Mouse (Mus musculus) kidney, adult 18-20 months (tissue): ENCODE results near the gene Ap1s1.

Source experiments
- DNase-seq: peaks from one replicate; pipeline ENCODE4 v3.0.0; 2021

Ap1s1 gene

DNA sequence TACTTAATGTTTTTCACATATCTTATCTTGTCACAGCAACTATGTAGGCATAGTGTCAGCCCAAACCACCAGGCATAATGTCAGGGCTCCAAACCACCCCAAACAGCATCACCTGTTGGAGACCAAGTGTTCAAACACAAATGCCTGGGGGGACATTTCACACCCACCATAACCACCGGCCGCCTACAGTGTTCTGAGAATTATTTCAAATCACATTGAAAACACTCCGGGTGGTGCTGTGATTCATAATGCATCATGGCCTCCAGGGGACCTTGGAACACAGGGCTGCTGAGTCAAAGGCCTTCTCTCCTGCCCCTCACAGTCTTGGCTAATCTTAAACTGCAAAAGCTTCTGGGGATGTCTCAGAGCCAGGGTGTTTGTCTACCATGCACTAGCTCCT, 30.0 kb downstream of the Ap1s1 start:
- DNase-seq = no peak

DNA sequence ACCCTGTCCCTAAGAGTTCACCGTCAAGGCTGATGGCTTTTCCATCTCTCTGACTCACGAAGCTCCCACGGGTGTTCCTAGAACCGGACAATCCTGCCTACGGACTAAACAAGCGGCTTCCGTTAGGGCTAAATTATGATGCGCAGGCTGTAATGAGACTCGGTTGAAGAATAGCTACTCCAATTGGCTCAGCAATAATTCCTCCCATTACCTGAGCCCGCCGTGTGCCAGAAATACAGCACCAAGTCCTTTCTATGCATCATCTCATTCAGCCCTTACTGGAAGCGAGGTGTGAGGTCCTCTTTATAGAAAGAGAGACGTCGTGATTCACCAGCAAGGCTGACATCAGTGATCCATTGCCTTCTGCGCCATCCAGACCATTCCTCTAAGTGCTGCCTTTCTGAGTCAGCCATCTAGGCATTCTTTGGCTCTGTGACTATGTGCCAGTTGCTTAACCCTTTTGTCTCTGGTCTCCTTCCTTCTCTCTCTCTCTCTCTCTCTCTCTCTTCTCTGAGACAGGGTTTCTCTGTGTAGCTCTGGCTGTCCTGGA, 33.5 kb downstream of the Ap1s1 start:
- DNase-seq = no peak

DNA sequence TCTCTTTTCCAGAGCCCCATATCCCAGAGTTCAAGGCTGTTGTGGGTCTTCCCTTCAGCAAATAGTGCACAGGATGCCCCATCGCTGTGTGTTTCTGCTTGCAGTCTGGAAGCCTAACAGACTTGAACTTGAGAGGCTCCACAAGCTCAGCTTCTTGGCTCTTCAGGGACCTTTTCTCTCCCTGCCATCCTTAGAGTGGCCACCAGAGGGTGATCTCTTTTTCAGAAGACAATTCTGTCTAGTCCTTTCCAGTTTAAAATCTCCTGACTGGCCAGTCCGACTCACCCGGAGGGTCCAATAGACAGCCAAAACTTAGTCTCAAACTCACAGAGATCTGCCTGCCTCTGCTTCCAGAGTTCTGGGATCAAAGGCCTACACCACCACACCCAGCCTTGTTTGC, 35.9 kb downstream of the Ap1s1 start:
- DNase-seq = peak; percentile 63

DNA sequence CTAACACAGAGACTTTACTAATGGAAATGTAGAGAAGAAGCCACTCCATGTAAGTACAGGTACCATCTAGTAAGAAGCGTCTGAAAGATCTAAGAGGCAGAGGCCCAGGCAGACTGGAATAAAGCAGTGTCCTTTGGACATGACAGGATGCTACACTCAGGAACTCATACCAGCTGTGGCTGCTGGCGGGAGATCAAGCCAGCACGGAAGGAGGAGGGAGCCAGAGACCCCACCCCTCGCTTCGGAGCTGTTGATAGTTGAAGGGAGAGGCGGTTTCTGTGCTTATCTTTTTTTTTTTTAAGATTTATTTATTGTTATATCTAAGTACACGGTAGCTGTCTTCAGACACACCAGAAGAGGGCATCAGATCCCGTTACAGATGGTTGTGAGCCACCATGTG, 38.7 kb downstream of the Ap1s1 start:
- no peak for DNase-seq

DNA sequence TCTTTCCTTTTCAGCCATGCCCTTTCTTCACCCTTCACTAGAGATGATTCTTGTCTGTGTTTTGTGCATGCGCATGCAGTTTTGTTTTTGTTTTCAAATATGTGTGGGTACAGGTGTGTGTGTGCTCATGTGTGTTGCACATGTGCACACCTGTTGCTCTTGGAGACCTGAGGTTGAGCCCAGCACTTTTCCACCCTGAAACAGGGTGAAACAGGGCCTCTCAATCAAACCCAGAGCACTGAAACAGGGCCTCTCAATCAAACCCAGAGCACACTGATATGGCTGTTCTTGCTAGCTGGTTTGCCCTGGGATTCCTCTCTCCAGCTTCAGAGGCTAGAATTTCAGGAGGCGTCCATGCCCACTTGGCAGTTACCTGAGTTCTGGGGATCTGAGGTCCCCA, 45.3 kb downstream of the Ap1s1 start:
- DNase-seq = no peak

DNA sequence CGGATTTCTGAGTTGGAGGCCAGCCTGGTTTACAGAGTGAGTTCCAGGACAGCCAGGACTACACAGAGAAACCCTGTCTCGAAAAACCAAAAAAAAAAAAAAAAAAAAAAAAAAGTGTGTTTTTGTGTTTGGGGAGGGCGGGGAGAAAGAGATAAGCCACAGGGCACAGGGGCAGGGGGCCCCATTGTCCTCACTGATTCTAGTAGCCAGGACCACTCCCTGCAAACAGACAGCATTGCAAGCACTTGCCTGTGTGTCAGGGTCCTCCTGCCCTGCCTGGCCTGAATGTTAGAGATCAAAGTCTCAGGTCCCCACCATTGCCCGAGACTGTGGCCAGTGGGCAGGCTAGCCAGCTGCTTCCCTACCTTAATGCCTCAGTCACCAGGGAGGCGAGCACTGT, 46.5 kb downstream of the Ap1s1 start:
- no peak for DNase-seq

DNA sequence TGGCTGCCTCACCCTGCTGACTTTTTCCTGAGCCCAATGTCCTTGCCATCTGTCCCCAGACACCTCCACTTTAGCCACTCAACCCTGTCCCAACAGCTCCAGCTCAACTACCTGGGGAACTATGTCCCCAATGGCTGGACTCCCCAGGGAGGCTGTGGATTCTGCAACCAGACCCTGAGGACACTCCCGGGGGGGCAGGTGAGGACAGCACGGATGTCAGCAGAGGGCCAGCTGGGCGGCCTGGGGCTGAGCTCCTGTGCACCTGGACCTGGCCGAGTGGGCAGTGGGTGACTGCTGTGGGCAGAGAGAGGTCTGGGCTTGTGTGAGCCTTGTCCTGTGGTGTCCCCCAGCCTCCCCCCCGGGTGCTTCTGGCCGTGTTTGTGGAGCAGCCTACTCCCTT, 56.1 kb downstream of the Ap1s1 start:
- no peak for DNase-seq

DNA sequence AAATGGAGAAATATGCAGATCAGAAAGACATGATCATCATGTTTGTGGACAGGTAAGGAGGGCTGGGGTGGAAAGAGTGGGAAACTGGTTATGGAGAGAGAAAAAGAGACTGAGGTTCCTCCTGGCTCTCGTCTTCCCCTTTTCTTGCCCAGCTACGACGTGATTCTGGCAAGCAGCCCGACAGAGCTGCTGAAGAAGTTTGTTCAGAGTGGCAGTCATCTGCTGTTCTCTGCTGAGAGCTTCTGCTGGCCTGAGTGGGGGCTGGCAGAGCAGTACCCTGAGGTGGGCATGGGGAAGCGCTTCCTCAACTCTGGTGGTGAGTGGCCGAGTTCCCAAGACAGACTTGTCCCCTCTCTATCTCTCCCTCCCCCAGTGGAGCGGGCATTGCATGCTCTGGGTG, 57.5 kb downstream of the Ap1s1 start:
- DNase-seq = no peak

DNA sequence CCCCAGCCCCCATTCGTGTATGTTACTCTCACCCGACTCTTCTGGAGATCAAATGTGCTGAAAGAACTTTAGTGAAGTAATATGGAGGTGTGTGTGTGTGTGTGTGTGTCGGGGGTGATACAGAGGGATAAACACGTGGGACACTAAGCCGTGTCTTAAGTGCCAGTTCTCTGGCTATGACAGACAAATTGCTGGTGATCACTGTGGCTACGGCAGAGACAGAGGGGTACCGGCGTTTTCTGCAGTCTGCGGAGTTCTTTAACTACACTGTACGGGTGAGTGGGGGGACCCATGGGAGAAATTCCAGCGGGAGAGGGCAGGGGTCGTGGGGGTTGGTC, 58.0 kb downstream of the Ap1s1 start, which contains the start of gene Znhit1:
Gene Znhit1, minus strand, starts transcription at position 88 of the 338 bp plus-strand sequence.
- DNase-seq = no peak

DNA sequence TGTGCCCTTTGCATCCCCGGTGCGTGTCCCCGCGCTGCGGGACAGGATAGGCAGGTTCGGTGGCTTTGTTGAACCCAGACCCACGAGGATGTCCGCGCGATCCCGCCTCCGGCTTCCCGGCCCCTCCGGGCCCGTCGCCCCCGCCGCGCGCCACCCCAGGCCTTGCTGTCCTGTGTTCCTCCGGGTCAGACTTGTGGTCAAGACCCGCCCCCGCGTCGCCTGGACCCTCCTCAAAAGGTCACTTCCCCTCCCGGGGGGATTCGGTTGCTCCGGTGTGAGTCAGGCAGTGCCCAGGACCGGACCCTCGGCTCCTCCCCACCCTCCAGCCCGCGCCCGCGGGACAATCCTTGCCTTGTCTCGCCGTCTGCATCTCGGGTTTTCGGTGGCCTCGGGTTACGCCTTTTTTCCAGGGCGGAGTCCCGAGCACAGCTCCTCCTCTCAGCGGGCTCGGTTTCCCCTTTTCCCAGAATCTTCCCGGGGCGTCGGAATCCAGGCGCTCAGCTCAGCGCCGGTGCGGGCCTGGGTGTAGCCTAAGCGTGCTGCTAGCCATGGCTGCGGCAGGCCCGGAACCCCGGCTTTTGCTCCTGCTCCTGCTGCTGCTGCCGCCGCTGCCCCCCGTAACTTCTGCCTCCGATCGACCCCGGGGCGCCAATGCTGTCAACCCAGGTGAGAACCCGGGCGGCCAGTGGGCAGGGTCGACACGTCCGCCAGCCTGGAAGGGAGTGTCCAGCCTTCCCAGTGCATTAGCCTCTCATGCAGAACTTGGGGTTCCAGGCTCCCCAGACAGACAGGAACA, 58.6 kb downstream of the Ap1s1 start:
- DNase-seq = peak; percentile 88

DNA sequence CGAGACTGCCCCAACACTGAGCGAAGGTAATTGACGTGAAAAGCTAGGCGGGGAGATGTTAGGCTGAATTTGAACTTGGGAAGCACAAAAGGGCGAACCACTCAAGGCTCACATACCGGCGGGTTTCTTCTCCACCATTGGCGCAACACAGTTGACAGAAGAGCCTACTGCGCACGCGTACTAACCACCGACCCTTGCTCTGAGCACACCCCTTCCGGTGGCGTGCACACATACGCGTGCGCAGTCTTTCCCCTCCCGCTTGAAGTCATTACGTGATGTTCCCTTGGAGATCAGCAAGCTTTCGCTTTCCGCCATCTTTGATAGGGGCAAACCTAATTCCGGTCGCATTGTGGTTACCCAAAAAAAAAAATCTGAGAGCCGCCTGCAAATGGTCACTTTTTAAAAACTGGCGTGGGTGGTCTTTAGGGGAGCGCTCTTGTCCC, 59.2 kb downstream of the Ap1s1 start, which contains the start of gene Plod3:
Gene Plod3, plus strand, starts transcription at position 325 of the 443 bp plus-strand sequence.
- DNase-seq = peak; percentile 93
